Mouse (Mus musculus): Measurements from ENCODE around the gene Ovca2. TPM values are rescaled to one million over a fixed set of nuclear protein-coding genes. Genes with fewer than 3 reads are reported as not detected.
"Not testable (repeated sequence)": the region's sequence is repeated elsewhere in the genome, so short reads cannot be mapped to it uniquely, and the experiment has no call there.

Ovca2 gene
- polyA plus RNA-seq, 1 experiment = 28.9 TPM

DNA sequence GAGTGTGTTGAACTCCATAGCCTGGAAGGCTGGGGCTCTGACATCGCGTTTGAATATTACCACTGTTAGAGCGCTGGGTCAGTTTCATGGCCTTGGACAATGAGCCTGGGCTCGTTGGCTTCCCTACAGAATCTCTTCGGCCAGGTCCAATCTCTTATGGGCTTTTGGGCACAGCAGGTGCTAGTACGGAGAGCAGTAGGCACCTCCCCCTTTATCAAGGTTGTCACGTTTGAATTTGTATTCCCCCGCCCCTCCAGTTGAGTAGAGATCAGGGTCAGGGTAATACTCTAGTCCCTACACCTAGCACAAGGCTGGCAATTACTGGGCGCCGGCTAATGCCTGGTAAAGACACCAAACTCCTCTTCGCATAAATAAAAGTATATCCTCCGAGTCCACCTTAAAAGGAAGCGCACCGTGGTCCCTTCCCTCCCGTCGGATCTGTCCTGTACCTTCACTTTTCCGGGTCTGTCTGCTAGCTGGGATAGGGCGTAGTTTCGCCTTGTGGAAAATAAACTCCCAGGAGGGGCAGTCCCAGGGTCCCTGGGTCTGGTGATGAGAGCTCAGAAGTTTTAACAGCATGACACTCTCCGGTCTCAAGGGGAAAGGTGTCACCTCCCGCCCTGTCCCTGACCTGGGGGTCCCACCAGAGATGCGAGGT lies 11.2 kb upstream of the Ovca2 start:
- H3K4me1 ChIP-seq (ENCODE audit: control insufficient read depth, insufficient read depth, low read length) = peaks cover 2% of the 10 kb centered on the region; the same call in 1 of the 2 replicates
- TF ChIP-seq CTCF (IDR thresholded peaks at IDR 0.05; ENCODE audit: borderline replicate concordance, insufficient read depth, low read length) (no peak), POLR2A (IDR thresholded peaks at IDR 0.05; ENCODE audit: low read depth, low read length) (no peak)
- H3K4me3 ChIP-seq (ENCODE audit: insufficient read depth, low read length) = peak overlapping the region; percentile 77
- H3K27ac ChIP-seq (ENCODE audit: insufficient read depth, low read length) = no peak overlapping the region

DNA sequence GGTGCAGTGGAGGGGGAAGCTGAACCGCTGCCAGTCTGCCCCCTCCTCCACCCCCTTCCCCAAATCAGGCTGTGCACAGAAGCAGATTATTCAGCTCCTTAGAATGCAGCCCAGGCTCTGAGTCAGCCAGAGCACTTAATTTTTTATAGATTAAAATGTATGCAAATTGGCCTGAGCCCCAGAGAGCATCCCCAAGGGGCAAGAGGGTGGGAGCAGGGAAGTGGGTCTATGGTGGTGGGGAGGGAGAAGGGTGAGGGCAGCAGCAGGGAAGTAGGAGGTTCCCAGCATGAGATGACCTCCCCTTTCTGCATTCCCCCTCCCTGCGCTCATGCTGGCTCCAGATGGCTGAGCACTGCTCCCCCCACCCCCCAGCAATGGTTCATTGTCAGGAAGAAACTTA lies 6.4 kb upstream of the Ovca2 start:
- Histone ChIP-seq H3K4me3 (ENCODE audit: insufficient read depth, low read length) (no peak overlapping the region), H3K27ac (ENCODE audit: insufficient read depth, low read length) (peak overlapping the region; percentile 96), H3K4me1 (ENCODE audit: control insufficient read depth, insufficient read depth, low read length) (peaks cover 10% of the 10 kb centered on the region)
- TF ChIP-seq CTCF (IDR thresholded peaks at IDR 0.05; ENCODE audit: borderline replicate concordance, insufficient read depth, low read length) (no peak), POLR2A (IDR thresholded peaks at IDR 0.05; ENCODE audit: low read depth, low read length) (no peak)

DNA sequence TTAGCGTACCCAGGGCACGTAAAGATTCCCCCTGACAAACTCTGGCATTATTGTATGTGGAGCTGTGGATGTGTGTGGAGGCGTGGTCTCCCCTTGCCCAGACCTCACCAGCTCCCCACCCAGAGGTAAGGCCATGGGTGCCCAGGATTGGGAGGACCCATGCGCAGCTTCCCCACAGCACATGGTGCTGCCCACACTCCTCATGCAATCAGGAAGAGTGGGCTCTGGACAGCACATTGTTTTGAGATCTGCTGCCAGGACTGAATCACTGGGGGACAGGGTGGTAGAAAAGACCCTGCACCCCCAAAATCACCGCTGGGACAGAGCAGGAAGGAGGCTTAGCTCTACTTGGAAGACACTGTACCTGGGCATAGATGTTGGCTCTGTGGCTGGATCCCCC lies 5.9 kb upstream of the Ovca2 start:
- Histone ChIP-seq H3K4me1 (ENCODE audit: control insufficient read depth, insufficient read depth, low read length) (peaks cover 10% of the 10 kb centered on the region), H3K27ac (ENCODE audit: insufficient read depth, low read length) (peak overlapping the region; percentile 45), H3K4me3 (ENCODE audit: insufficient read depth, low read length) (no peak overlapping the region)
- no peak for TF ChIP-seq CTCF (IDR thresholded peaks at IDR 0.05; ENCODE audit: borderline replicate concordance, insufficient read depth, low read length)
- TF ChIP-seq POLR2A (IDR thresholded peaks at IDR 0.05; ENCODE audit: low read depth, low read length) = no peak

DNA sequence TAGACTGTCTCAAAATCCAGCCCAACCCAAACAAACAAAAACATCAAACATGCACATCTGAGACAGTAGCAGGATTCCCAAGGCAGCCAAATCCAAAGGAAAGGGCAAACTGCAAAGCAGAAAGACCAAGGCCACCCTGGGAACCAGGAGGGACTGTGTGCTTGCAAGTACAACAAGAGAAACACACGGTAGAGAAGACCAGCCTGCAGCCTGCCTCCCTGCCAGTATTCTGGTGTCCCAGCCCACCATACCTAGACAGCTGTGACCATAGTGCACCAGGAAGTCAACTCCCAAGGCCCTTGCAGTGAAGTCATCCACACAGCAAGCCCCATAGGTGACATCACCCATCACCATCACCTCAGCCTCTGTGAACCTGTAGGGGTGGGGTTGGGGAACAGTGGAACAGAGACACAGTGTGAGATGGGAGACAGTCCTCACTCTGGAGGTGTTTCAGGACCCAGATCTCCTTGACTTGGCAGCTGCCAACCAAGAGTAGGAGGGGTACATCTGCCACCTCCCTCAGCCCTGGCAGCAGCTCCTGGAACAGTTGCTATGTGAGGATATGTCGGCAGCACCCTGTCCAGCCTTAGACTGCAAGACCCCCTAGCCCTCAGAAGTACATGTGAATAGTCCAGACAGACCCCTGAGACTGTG lies 5.4 kb upstream of the Ovca2 start:
- peaks cover 10% of the 10 kb centered on the region for H3K4me1 ChIP-seq (ENCODE audit: control insufficient read depth, insufficient read depth, low read length)
- H3K4me3 ChIP-seq (ENCODE audit: insufficient read depth, low read length) = no peak overlapping the region
- TF ChIP-seq CTCF (IDR thresholded peaks at IDR 0.05; ENCODE audit: borderline replicate concordance, insufficient read depth, low read length) (no peak), POLR2A (IDR thresholded peaks at IDR 0.05; ENCODE audit: low read depth, low read length) (no peak)
- peak overlapping the region; percentile 45; the same call in 1 of the 2 replicates for H3K27ac ChIP-seq (ENCODE audit: insufficient read depth, low read length)

DNA sequence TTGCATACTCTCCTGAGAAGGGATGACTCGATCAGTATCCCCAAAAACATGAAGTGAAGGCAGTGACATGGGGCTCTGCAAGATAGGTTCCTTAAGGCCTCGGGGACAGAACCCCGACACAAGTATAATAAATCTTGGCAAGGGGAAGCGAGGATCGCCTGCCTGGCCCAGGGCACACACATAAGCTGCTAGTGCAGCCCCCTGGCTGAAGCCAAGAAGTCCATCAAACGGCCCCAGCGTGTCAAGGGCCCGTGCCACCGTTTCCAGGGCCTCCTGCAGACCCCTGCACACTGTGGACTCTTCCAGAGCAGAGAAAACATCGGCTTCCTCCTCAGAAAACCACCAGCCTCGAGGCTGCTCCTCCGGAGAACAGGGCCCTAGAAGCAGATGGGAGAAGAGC lies 624 bp downstream of the Ovca2 start:
- Histone ChIP-seq H3K4me3 (ENCODE audit: insufficient read depth, low read length) (peak overlapping the region; percentile 78), H3K27ac (ENCODE audit: insufficient read depth, low read length) (no peak overlapping the region), H3K4me1 (ENCODE audit: control insufficient read depth, insufficient read depth, low read length) (peaks cover 6% of the 10 kb centered on the region; the same call in 1 of the 2 replicates)
- TF ChIP-seq CTCF (IDR thresholded peaks at IDR 0.05; ENCODE audit: borderline replicate concordance, insufficient read depth, low read length) (no peak), POLR2A (IDR thresholded peaks at IDR 0.05; ENCODE audit: low read depth, low read length) (no peak)

DNA sequence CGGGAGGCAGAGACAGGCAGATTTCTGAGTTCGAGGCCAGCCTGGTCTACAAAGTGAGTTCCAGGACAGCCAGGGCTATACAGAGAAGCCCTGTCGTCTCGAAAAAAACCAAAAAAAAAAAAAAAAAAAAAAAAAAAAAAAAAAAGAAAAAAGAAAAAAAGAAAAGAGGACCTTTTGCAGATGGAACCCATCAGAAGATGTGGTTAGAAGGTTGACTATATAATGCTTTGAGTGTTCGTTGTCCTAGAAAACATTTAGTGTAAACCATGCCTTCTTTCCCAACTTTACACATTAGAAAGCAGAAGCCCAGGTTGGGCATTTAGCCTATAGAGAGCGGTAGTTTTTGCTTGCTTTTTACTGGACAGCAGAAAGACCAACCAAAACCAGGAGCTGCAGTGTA lies 4.1 kb downstream of the Ovca2 start:
- not testable (repeated sequence) for H3K4me1 ChIP-seq (ENCODE audit: control insufficient read depth, insufficient read depth, low read length); H3K4me3 ChIP-seq (ENCODE audit: insufficient read depth, low read length); H3K27ac ChIP-seq (ENCODE audit: insufficient read depth, low read length)

DNA sequence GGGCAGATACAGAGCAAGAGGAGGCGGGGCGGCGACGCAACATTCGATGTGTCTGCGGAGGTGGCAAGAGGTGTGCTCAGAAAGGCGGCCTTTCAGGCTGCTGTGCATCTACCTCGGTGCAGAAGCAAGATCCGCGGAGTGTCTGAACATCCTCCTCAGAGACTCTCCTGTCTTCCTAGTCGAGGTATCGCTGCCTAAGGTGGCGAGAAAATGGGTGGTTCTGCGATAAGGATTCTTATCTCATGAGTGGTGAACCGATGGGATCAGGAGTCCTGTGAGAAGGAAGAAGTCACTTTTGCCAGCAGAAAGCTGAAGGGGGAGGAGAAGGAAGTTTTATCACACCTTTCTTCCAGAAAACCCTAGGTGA lies 4.9 kb downstream of the Ovca2 start:
- H3K4me1 ChIP-seq (ENCODE audit: control insufficient read depth, insufficient read depth, low read length) = peaks cover 6% of the 10 kb centered on the region; the same call in 1 of the 2 replicates
- H3K27ac ChIP-seq (ENCODE audit: insufficient read depth, low read length) = no peak overlapping the region
- peak overlapping the region; percentile 31 for H3K4me3 ChIP-seq (ENCODE audit: insufficient read depth, low read length)
- TF ChIP-seq CTCF (IDR thresholded peaks at IDR 0.05; ENCODE audit: borderline replicate concordance, insufficient read depth, low read length) (no peak), POLR2A (IDR thresholded peaks at IDR 0.05; ENCODE audit: low read depth, low read length) (no peak)

DNA sequence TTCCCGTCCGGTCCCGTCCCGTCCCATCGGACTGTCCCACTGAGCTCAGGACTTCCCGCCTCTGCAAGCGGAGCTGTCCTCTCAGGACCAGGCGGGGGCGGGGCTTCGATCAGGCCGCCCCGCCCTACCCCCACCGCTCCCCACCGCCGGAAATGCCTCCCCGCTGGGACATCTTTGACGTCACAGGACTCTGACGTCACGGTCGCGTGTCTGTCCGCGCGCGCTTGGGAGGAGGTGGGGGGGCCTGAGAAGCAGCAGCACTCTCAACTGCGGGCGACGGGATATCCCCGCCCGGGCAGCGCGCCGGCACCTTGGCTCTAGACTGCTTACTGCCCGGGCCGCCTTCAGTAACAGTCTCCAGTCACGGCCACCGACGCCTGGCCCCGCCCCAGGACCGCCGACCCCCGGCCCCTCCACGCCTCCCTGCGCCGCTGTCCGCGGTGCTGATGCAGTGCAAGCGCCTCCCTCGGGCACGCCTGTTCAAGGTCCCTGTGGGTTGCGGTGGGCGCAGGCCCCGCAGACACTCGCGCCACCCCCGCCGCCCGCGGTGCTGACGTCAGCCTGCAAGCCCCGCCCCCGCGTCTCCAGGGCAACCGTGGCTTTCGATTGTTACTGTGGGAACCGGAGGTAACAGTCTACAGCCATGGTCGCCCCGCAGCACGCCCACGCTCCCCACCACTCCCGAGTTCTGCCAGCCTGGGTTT lies 5.4 kb downstream of the Ovca2 start:
- TF ChIP-seq POLR2A (IDR thresholded peaks at IDR 0.05; ENCODE audit: low read depth, low read length) (0 out of 2 replicates have a peak, but pooled peaks have one; percentile 30), CTCF (IDR thresholded peaks at IDR 0.05; ENCODE audit: borderline replicate concordance, insufficient read depth, low read length) (no peak)
- H3K4me3 ChIP-seq (ENCODE audit: insufficient read depth, low read length) = peak overlapping the region; percentile 31
- H3K27ac ChIP-seq (ENCODE audit: insufficient read depth, low read length) = no peak overlapping the region
- peaks cover 6% of the 10 kb centered on the region; the same call in 1 of the 2 replicates for H3K4me1 ChIP-seq (ENCODE audit: control insufficient read depth, insufficient read depth, low read length)

DNA sequence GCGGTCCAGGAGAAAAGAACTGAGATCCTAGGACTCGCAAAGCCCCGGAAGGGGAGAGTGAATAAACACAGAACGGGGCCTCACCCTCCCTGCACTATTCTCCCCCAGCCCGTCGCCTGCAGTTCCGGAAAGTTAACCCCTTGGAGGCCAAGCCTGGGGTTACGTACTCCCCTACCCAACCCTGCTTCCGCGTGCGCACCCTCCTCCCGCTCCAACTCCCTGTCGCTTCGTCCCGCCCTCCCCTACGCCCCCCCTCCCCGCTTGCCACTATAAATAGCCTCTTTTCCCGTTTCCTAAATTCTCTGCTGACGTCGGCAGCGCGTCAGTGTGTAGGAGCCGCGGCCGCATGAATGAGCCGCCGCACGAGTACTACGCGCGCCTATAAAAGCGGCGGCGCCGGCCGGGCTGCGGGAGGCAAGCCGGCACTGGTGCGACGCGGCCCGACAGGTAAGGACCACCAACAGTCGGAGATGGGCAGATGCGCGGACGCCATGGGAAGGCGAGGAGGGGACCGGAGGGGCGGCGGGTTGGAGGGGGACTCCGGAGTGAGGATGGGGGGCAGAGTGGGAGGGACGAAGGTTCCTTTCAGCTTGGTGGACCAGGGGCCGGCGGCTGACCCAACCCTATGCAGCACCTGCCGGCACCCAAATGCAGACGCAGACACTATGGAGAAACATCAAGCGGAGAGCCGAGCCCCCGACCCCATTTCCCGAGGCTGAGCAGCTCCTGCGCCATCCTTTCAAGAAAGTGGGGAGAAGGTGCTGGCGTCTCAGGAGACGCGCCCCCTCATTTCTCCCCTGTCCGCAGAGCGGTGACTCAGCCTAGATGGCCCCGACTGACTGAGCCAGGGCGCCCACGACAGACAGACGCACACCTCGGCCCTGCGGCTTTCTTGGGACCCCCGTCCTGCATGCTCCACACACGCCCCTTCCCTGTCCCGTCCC lies 6.2 kb downstream of the Ovca2 start:
- no peak overlapping the region for H3K27ac ChIP-seq (ENCODE audit: insufficient read depth, low read length)
- peak overlapping the region; percentile 31 for H3K4me3 ChIP-seq (ENCODE audit: insufficient read depth, low read length)
- peaks cover 2% of the 10 kb centered on the region; the same call in 1 of the 2 replicates for H3K4me1 ChIP-seq (ENCODE audit: control insufficient read depth, insufficient read depth, low read length)
- TF ChIP-seq CTCF (IDR thresholded peaks at IDR 0.05; ENCODE audit: borderline replicate concordance, insufficient read depth, low read length) (no peak), POLR2A (IDR thresholded peaks at IDR 0.05; ENCODE audit: low read depth, low read length) (peak; percentile 38; the same call in 1 of the 2 replicates)

All from embryonic fibroblast, embryonic 13.5 days (primary cell).